8 mouse cellular contexts compared by ENCODE assay signal in genomic region chr3:123505778-123506667, GRCm38 (mm10). TPM values are rescaled to one million over a fixed set of nuclear protein-coding genes. Genes with fewer than 3 reads are reported as not detected.
DNase-seq lines count a peak whose midpoint lies in the region; ATAC-seq lines count a peak whose summit lies in the region.

No protein-coding gene starts in this region.

- 0 out of 2 replicates have a peak overlapping the region, but pooled peaks have one; percentile 87 for H3K4me3 ChIP-seq in forebrain, embryonic 15.5 days
- no peak overlapping the region for H3K4me3 ChIP-seq in midbrain, embryonic 16.5 days (ENCODE audit: low read depth, low read length)

- no peaks in the 10 kb centered on the region for H3K27me3 ChIP-seq in forebrain, embryonic 15.5 days
- no peaks in the 10 kb centered on the region for H3K27me3 ChIP-seq in midbrain, embryonic 16.5 days (ENCODE audit: control insufficient read depth, insufficient read depth, low read depth, low read length)

- ATAC-seq in forebrain, embryonic 15.5 days (replicated peaks) = no peak
- ATAC-seq in midbrain, embryonic 16.5 days = no peak
- no peak for ATAC-seq in monocyte, adult 5-6 weeks (replicated peaks; ENCODE audit: insufficient number of reproducible peaks, low FRiP score, low TSS enrichment, poor library complexity, severe bottlenecking)

- no peak overlapping the region for H3K27ac ChIP-seq in forebrain, embryonic 15.5 days (replicated peaks)
- H3K27ac ChIP-seq in midbrain, embryonic 16.5 days (ENCODE audit: low read length) = no peak overlapping the region

- H3K4me1 ChIP-seq in forebrain, embryonic 15.5 days = peaks cover 21% of the 10 kb centered on the region
- H3K4me1 ChIP-seq in midbrain, embryonic 16.5 days (ENCODE audit: control insufficient read depth, insufficient read depth, low read length) = peaks cover 22% of the 10 kb centered on the region

- DNase-seq in left cerebral cortex, postnatal 4 days = peak; percentile 72
- DNase-seq in left cerebral cortex, postnatal 14 days (ENCODE audit: low spot score in 2 of 2) = no peak
- DNase-seq in Muller cell, postnatal 12 days (ENCODE audit: inconsistent ontology term) = peak; percentile 34
- DNase-seq in kidney, postnatal 10 days = peak; percentile 63
- DNase-seq in right cerebral cortex, postnatal 25 days = no peak

- 0 out of 2 replicates have a peak, but pooled peaks cover 13% of the 10 kb centered on the region for H3K36me3 ChIP-seq in forebrain, embryonic 15.5 days
- H3K36me3 ChIP-seq in midbrain, embryonic 16.5 days (ENCODE audit: control insufficient read depth, insufficient read depth, low read length) = no peaks in the 10 kb centered on the region

- intact Hi-C loops in left cerebral cortex, postnatal 4 days (cut with DNase I) = loop anchor here (10.0 kb wide), 1 partner anchor 121 kb away; the partner anchor contains the start of gene Mettl14
- intact Hi-C loops in left cerebral cortex, postnatal 14 days (cut with DNase I) = loop anchor here (5.0 kb wide), 1 partner anchor 119 kb away; the partner anchor contains the start of gene Mettl14

- peak overlapping the region; percentile 74 for H3K4me2 ChIP-seq in forebrain, embryonic 15.5 days (replicated peaks)
- H3K4me2 ChIP-seq in midbrain, embryonic 16.5 days (ENCODE audit: low read length) = peak overlapping the region; percentile 85

- H3K9me3 ChIP-seq in forebrain, embryonic 15.5 days = no peaks in the 10 kb centered on the region
- H3K9me3 ChIP-seq in midbrain, embryonic 16.5 days (replicated peaks; ENCODE audit: control insufficient read depth, low read length, poor library complexity, severe bottlenecking) = no peaks in the 10 kb centered on the region

- WGBS in forebrain, embryonic 15.5 days = 51% methylated on average over 9 of the region's 9 CpGs
- 50% methylated on average over 9 of the region's 9 CpGs for WGBS in midbrain, embryonic 16.5 days

- no peak overlapping the region for H3K9ac ChIP-seq in forebrain, embryonic 15.5 days (replicated peaks)
- no peak overlapping the region for H3K9ac ChIP-seq in midbrain, embryonic 16.5 days (ENCODE audit: low read depth, low read length)

RNA-seq across cellular contexts. Expression of gene Prss12, which starts 59.3 kb away (rescaled TPM):
- total RNA-seq in left cerebral cortex, postnatal 4 days (2021) = 10 to 100 TPM; 28.4 to 28.8 TPM
- 10 to 100 TPM; 19.2 to 19.9 TPM for total RNA-seq in left cerebral cortex, postnatal 14 days (2021)
- 5.4 and 6.1 TPM in 2 replicates for polyA plus RNA-seq in forebrain, embryonic 15.5 days (2015; fragmentation: Nextera tagmentation; extraction: Ambion mirVana)
- polyA plus RNA-seq in midbrain, embryonic 16.5 days (2015; fragmentation: Nextera tagmentation; extraction: Ambion mirVana) = 11.5 and 13.8 TPM in 2 replicates
- 0.76 TPM in 1 of 3 replicates, not detected in the others for total RNA-seq in monocyte, adult 5-6 weeks (2017)

Comparison
In these comparisons a context has a peak if more than half of its experiments do, and no peak if none do; other contexts are left out.
1. DNase-seq: peak in left cerebral cortex, postnatal 4 days (single experiment), Muller cell, postnatal 12 days (single experiment) and kidney, postnatal 10 days (single experiment); none in left cerebral cortex, postnatal 14 days (0 of 2) and right cerebral cortex, postnatal 25 days (single experiment).
2. RNA of gene Prss12, which starts 59.3 kb away (total RNA-seq): 28.4 to 28.8 TPM in left cerebral cortex, postnatal 4 days and 19.2 to 19.9 TPM in left cerebral cortex, postnatal 14 days; 0.76 TPM in monocyte, adult 5-6 weeks; every median in the first group is over 10 times any median in the second.